Mouse (Mus musculus): ENCODE results near the gene Tgm3. TPM values are rescaled to one million over a fixed set of nuclear protein-coding genes. Genes with fewer than 3 reads are reported as not detected.

Tgm3 gene
- polyA plus RNA-seq, 3 experiments from 2014 or later: not detected

Other genes starting within 250 kb of the Tgm3 start
- 1 to 10 TPM in 1 of 3 experiments, under 1 TPM in 2; 0.63 to 1.3 (median 0.67) TPM for gene Stk35, start 211.8 kb upstream of the Tgm3 start, polyA plus RNA-seq (2017; shearing (Covaris generic))
- not detected for gene Tgm6, start 100.1 kb downstream of the Tgm3 start, polyA plus RNA-seq (2017; shearing (Covaris generic))
- 100 to 1,000 TPM; 297 to 418 (median 316) TPM for gene Snrpb, start 167.1 kb downstream of the Tgm3 start, polyA plus RNA-seq (2017; shearing (Covaris generic))
- gene Tmc2, start 182.8 kb downstream of the Tgm3 start, polyA plus RNA-seq (2017; shearing (Covaris generic)): not detected

Measured in inflammation-experienced regulatory T-cells, adult 6 months (primary cell).